Mouse (Mus musculus): ENCODE data around the gene 6430628N08Rik.

6430628N08Rik gene

DNA sequence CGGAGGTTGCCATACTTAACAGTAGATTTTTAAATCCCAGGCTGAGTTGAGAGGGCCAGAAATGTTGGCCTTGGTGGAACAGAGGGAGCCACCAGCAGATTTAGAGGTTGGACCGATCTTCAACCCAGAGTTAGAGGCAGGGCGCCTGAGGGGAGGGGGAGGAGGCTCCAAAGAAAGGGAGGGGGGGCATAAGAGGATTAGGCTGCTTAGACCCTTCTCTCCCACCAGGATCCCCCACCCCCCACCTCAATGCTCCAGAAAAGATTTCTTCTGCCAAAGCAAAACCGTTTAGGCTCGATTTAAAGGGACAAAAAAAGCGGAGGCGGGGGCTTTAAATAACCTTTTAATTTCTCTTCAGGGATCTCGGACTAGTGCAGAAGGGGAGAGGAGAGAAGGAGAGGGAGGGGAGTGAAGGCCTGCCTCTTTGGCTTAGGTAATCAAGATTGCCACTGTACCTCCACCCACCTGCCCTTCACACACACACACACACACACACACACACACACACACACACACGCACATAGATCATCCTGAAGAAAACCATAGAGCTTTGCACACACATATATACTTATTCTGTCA lies 50.9 kb downstream of the 6430628N08Rik start:
- DNase-seq, result no peak

DNA sequence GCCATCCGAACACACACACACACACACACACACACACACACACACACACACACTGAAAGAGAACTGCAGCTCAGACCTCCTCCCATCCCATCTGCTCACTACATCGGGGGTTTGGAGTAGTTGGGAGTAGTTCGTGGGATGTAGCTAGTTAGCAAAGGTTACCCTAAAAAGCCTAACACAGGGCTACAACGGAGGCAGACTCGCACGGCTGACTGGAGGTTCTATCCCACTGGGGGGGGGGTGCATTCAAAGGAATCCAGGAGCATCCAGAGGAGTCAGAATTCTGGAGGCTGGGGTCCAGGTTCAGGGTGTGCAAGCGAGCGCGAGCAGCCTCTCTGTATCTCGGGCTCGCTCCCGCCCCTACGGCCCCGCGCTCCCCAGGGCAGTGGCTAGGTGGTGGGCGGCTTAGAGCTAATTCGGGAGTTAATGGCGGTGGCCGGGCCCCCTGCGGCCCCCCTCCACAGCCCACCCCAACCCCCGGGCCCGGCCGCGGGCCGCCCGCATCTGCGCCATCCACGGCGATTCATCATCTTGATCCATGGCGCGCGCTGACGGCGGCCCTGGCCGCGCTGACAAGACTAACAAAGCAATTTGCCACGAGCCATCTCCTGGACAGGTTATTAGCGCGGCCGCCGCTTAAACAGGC lies 53.3 kb downstream of the 6430628N08Rik start:
- DNase-seq, result no peak

Data from lung, adult 18-20 months (tissue).